Mouse (Mus musculus) neural tube, embryonic 13.5 days (tissue): ENCODE data around the gene Fyn. TPM values are rescaled to one million over a fixed set of nuclear protein-coding genes. Genes with fewer than 3 reads are reported as not detected.

ENCODE experiments used
- ATAC-seq: fragments of 200-750 bp; cut with Nextera tagmentation; 2 replicates; pipeline ENCODE4 v1.8.0; 2017; ENCODE audit warnings: low read depth, mild to moderate bottlenecking, moderate TSS enrichment, moderate library complexity
- H3K27ac ChIP-seq: fragments of 300-500 bp; sonication (generic); replicated peaks from 2 replicates; pipeline ENCODE4 v1.5.1; 2015; ENCODE audit warnings: moderate library complexity, mild to moderate bottlenecking, inconsistent platforms
- H3K27me3 ChIP-seq: fragments of 300-500 bp; sonication (generic); 2 replicates; pipeline ENCODE4 v1.6.1; 2015; ENCODE audit warnings: mild to moderate bottlenecking, inconsistent platforms
- H3K36me3 ChIP-seq: fragments of 300-500 bp; sonication (generic); 2 replicates; pipeline ENCODE4 v1.6.1; 2015; ENCODE audit warnings: mild to moderate bottlenecking, inconsistent platforms
- H3K4me1 ChIP-seq: fragments of 300-500 bp; sonication (generic); replicated peaks from 2 replicates; pipeline ENCODE4 v1.6.1; 2015; ENCODE audit warnings: inconsistent platforms
- H3K4me2 ChIP-seq: fragments of 300-500 bp; sonication (generic); 2 replicates; pipeline ENCODE4 v1.6.1; 2015; ENCODE audit warnings: inconsistent platforms, mild to moderate bottlenecking, moderate library complexity
- H3K4me3 ChIP-seq: fragments of 300-500 bp; sonication (generic); 2 replicates; pipeline ENCODE4 v1.5.1; 2015; ENCODE audit warnings: mild to moderate bottlenecking, inconsistent platforms
- H3K9ac ChIP-seq: fragments of 300-500 bp; sonication (generic); 2 replicates; pipeline ENCODE4 v1.6.1; 2015; ENCODE audit warnings: moderate library complexity, mild to moderate bottlenecking, inconsistent platforms
- H3K9me3 ChIP-seq: fragments of 300-500 bp; sonication (generic); 2 replicates; pipeline ENCODE4 v1.6.1; 2016; ENCODE audit warnings: inconsistent platforms
- WGBS: fragments of 180-500 bp; shearing (Covaris S2); methylation state at CpG from one replicate; pipeline ENCODE4 v1.1.7; 2015; 5-methylcytosine and 5-hydroxymethylcytosine counted together
- polyA plus RNA-seq: library from polyadenylated mRNA; unstranded; fragments of >200 nt; fragmentation: Nextera tagmentation; extraction: Ambion mirVana; gene quantifications from 2 replicates; pipeline ENCODE4 v1.2.1, GENCODE M21; 2015

The Fyn gene
- polyA plus RNA-seq, 1 experiment from 2014 or later = 74.9 TPM

GRCm38 (mm10) chr10:39488956-39489355, 120.3 kb downstream of the Fyn start:
- no peak overlapping the region for H3K4me2 ChIP-seq
- H3K27me3 ChIP-seq = no peaks in the 10 kb centered on the region
- no peaks in the 10 kb centered on the region for H3K9me3 ChIP-seq
- H3K9ac ChIP-seq = no peak overlapping the region
- no peak for ATAC-seq
- H3K4me1 ChIP-seq = peaks cover 82% of the 10 kb centered on the region
- WGBS = 79% methylated on average over 3 of the region's 3 CpGs
- 0 out of 2 replicates have a peak overlapping the region, but pooled peaks have one; percentile 38 for H3K27ac ChIP-seq
- H3K4me3 ChIP-seq = no peak overlapping the region
- no peaks in the 10 kb centered on the region for H3K36me3 ChIP-seq

- H3K27ac ChIP-seq = peak overlapping the region; percentile 54
- no peak overlapping the region for H3K4me3 ChIP-seq
- H3K36me3 ChIP-seq = no peaks in the 10 kb centered on the region
- no peak overlapping the region for H3K9ac ChIP-seq
- no peaks in the 10 kb centered on the region for H3K9me3 ChIP-seq
- H3K4me2 ChIP-seq = no peak overlapping the region
- 50% methylated on average over 9 of the region's 9 CpGs for WGBS
- no peaks in the 10 kb centered on the region for H3K27me3 ChIP-seq
- H3K4me1 ChIP-seq = peaks cover 72% of the 10 kb centered on the region
- ATAC-seq = no peak
Measured at GRCm38 (mm10) chr10:39490349-39491121, 121.9 kb downstream of the Fyn start.

GRCm38 (mm10) chr10:39492146-39492545, 123.5 kb downstream of the Fyn start:
- Histone ChIP-seq H3K27ac (0 out of 2 replicates have a peak overlapping the region, but pooled peaks have one; percentile 13), H3K9me3 (no peaks in the 10 kb centered on the region), H3K9ac (no peak overlapping the region), H3K27me3 (no peaks in the 10 kb centered on the region), H3K36me3 (no peaks in the 10 kb centered on the region), H3K4me1 (peaks cover 66% of the 10 kb centered on the region), H3K4me3 (no peak overlapping the region), H3K4me2 (no peak overlapping the region)
- ATAC-seq = no peak
- 87% methylated on average over 6 of the region's 6 CpGs for WGBS

- Histone ChIP-seq H3K9me3 (no peaks in the 10 kb centered on the region), H3K9ac (no peak overlapping the region), H3K4me3 (no peak overlapping the region), H3K4me2 (no peak overlapping the region), H3K27me3 (no peaks in the 10 kb centered on the region), H3K36me3 (no peaks in the 10 kb centered on the region), H3K4me1 (peaks cover 66% of the 10 kb centered on the region), H3K27ac (no peak overlapping the region)
- WGBS = 94% methylated on average over 3 of the region's 3 CpGs
- ATAC-seq = no peak
Measured at GRCm38 (mm10) chr10:39493007-39493406, 124.4 kb downstream of the Fyn start.

- H3K27me3 ChIP-seq = no peaks in the 10 kb centered on the region
- no peak for ATAC-seq
- WGBS = 73% methylated on average over 7 of the region's 7 CpGs
- H3K4me1 ChIP-seq = peaks cover 80% of the 10 kb centered on the region
- H3K9me3 ChIP-seq = no peaks in the 10 kb centered on the region
- no peak overlapping the region for H3K9ac ChIP-seq
- no peak overlapping the region for H3K4me3 ChIP-seq
- H3K4me2 ChIP-seq = no peak overlapping the region
- H3K27ac ChIP-seq = peak overlapping the region; percentile 39
- H3K36me3 ChIP-seq = no peaks in the 10 kb centered on the region
Measured at GRCm38 (mm10) chr10:39498641-39499040, 130.0 kb downstream of the Fyn start.

GRCm38 (mm10) chr10:39501571-39501970, 132.9 kb downstream of the Fyn start:
- Histone ChIP-seq H3K9me3 (no peaks in the 10 kb centered on the region), H3K4me2 (0 out of 2 replicates have a peak overlapping the region, but pooled peaks have one; percentile 1), H3K4me1 (peaks cover 93% of the 10 kb centered on the region), H3K36me3 (no peaks in the 10 kb centered on the region), H3K27me3 (no peaks in the 10 kb centered on the region), H3K27ac (peak overlapping the region; percentile 94), H3K9ac (peak overlapping the region; percentile 50), H3K4me3 (no peak overlapping the region)
- ATAC-seq = no peak
- WGBS = 57% methylated on average over 10 of the region's 10 CpGs

GRCm38 (mm10) chr10:39501977-39502706, 133.5 kb downstream of the Fyn start:
- Histone ChIP-seq H3K9me3 (no peaks in the 10 kb centered on the region), H3K4me1 (peaks cover 97% of the 10 kb centered on the region), H3K4me2 (0 out of 2 replicates have a peak overlapping the region, but pooled peaks have one; percentile 1), H3K4me3 (no peak overlapping the region), H3K9ac (peak overlapping the region; percentile 43), H3K27me3 (no peaks in the 10 kb centered on the region), H3K27ac (peak overlapping the region; percentile 94), H3K36me3 (no peaks in the 10 kb centered on the region)
- peak; percentile 51; the same call in 1 of the 2 replicates for ATAC-seq
- WGBS = 51% methylated on average over 13 of the region's 13 CpGs

- H3K27me3 ChIP-seq = no peaks in the 10 kb centered on the region
- WGBS = 86% methylated on average over 5 of the region's 5 CpGs
- H3K9me3 ChIP-seq = no peaks in the 10 kb centered on the region
- H3K4me2 ChIP-seq = no peak overlapping the region
- no peak overlapping the region for H3K9ac ChIP-seq
- H3K4me3 ChIP-seq = no peak overlapping the region
- peaks cover 94% of the 10 kb centered on the region for H3K4me1 ChIP-seq
- H3K36me3 ChIP-seq = no peaks in the 10 kb centered on the region
- ATAC-seq = no peak
- H3K27ac ChIP-seq = peak overlapping the region; percentile 94
Measured at GRCm38 (mm10) chr10:39503331-39503730, 134.7 kb downstream of the Fyn start.

GRCm38 (mm10) chr10:39505007-39505406, 136.4 kb downstream of the Fyn start:
- no peaks in the 10 kb centered on the region for H3K27me3 ChIP-seq
- H3K9me3 ChIP-seq = no peaks in the 10 kb centered on the region
- peak overlapping the region; percentile 17; the same call in 1 of the 2 replicates for H3K9ac ChIP-seq
- H3K4me1 ChIP-seq = peaks cover 88% of the 10 kb centered on the region
- no peak overlapping the region for H3K4me2 ChIP-seq
- H3K4me3 ChIP-seq = no peak overlapping the region
- peak overlapping the region; percentile 68 for H3K27ac ChIP-seq
- WGBS = 35% methylated on average over 9 of the region's 9 CpGs
- H3K36me3 ChIP-seq = no peaks in the 10 kb centered on the region
- peak; percentile 6; the same call in 1 of the 2 replicates for ATAC-seq

GRCm38 (mm10) chr10:39505621-39506020, 137.0 kb downstream of the Fyn start:
- ATAC-seq = no peak
- Histone ChIP-seq H3K36me3 (no peaks in the 10 kb centered on the region), H3K27ac (peak overlapping the region; percentile 72), H3K4me1 (peaks cover 88% of the 10 kb centered on the region), H3K9me3 (no peaks in the 10 kb centered on the region), H3K27me3 (no peaks in the 10 kb centered on the region), H3K9ac (peak overlapping the region; percentile 17; the same call in 1 of the 2 replicates), H3K4me2 (no peak overlapping the region), H3K4me3 (no peak overlapping the region)
- WGBS = 68% methylated on average over 7 of the region's 7 CpGs

- Histone ChIP-seq H3K36me3 (no peaks in the 10 kb centered on the region), H3K9me3 (no peaks in the 10 kb centered on the region), H3K9ac (peak overlapping the region; percentile 22; the same call in 1 of the 2 replicates), H3K4me2 (no peak overlapping the region), H3K4me3 (no peak overlapping the region), H3K27ac (peak overlapping the region; percentile 72), H3K27me3 (no peaks in the 10 kb centered on the region), H3K4me1 (peaks cover 88% of the 10 kb centered on the region)
- ATAC-seq = no peak
- WGBS = 63% methylated on average over 12 of the region's 12 CpGs
Measured at GRCm38 (mm10) chr10:39506353-39506752, 137.7 kb downstream of the Fyn start.

- Histone ChIP-seq H3K4me3 (no peak overlapping the region), H3K36me3 (peaks cover 2% of the 10 kb centered on the region; the same call in 1 of the 2 replicates), H3K9me3 (no peaks in the 10 kb centered on the region), H3K4me1 (peaks cover 86% of the 10 kb centered on the region), H3K4me2 (no peak overlapping the region), H3K27ac (peak overlapping the region; percentile 72), H3K9ac (peak overlapping the region; percentile 22; the same call in 1 of the 2 replicates), H3K27me3 (no peaks in the 10 kb centered on the region)
- WGBS = 81% methylated on average over 7 of the region's 7 CpGs
- ATAC-seq = 0 out of 2 replicates have a peak, but pooled peaks have one; percentile 6
Measured at GRCm38 (mm10) chr10:39506831-39507230, 138.2 kb downstream of the Fyn start.
